Mouse (Mus musculus) neural tube, embryonic 14.5 days (tissue): ENCODE data around the gene Rxra. TPM values are rescaled to one million over a fixed set of nuclear protein-coding genes. Genes with fewer than 3 reads are reported as not detected.
A peak's percentile ranks its signal among the peaks of the same experiment; 100 is the strongest.

ENCODE experiments used
- ATAC-seq: fragments of 200-750 bp; cut with Nextera tagmentation; 2 replicates; pipeline ENCODE4 v1.8.0; 2017; ENCODE audit warnings: low read depth, mild to moderate bottlenecking, moderate TSS enrichment, moderate library complexity
- H3K27ac ChIP-seq: fragments of 300-500 bp; sonication (generic); 2 replicates; pipeline ENCODE4 v1.5.1; 2014; ENCODE audit warnings: low read depth, mild to moderate bottlenecking, control low read depth, low read length, moderate library complexity, mixed read lengths
- H3K27me3 ChIP-seq: fragments of 300-500 bp; sonication (generic); 2 replicates; pipeline ENCODE4 v1.6.1; 2014; ENCODE audit warnings: low read length; ENCODE audit not compliant: control insufficient read depth, insufficient read depth
- H3K36me3 ChIP-seq: fragments of 300-500 bp; sonication (generic); 2 replicates; pipeline ENCODE4 v1.6.1; 2014; ENCODE audit warnings: low read length, mixed read lengths; ENCODE audit not compliant: control insufficient read depth, insufficient read depth
- H3K4me1 ChIP-seq: fragments of 300-500 bp; sonication (generic); 2 replicates; pipeline ENCODE4 v1.6.1; 2014; ENCODE audit warnings: low read length; ENCODE audit not compliant: control insufficient read depth, insufficient read depth
- H3K4me2 ChIP-seq: fragments of 300-500 bp; sonication (generic); 2 replicates; pipeline ENCODE4 v1.6.1; 2014; ENCODE audit warnings: mild to moderate bottlenecking, low read depth, low read length, control low read depth
- H3K4me3 ChIP-seq: fragments of 300-500 bp; sonication (generic); 2 replicates; pipeline ENCODE4 v1.5.1; 2014; ENCODE audit warnings: low read depth, low read length, control low read depth, mixed read lengths
- H3K9ac ChIP-seq: fragments of 300-500 bp; sonication (generic); replicated peaks from 2 replicates; pipeline ENCODE4 v1.6.1; 2014; ENCODE audit warnings: low read depth, mild to moderate bottlenecking, control low read depth, low read length, mixed read lengths
- H3K9me3 ChIP-seq: fragments of 300-500 bp; sonication (generic); 2 replicates; pipeline ENCODE4 v1.6.1; 2016; ENCODE audit warnings: low read length; ENCODE audit not compliant: control insufficient read depth
- WGBS: fragments of 180-500 bp; shearing (Covaris S2); extraction: QIAGEN DNeasy Blood & Tissue Kit; methylation state at CpG from one replicate; pipeline ENCODE4 v1.1.7; 2014; 5-methylcytosine and 5-hydroxymethylcytosine counted together
- polyA plus RNA-seq: library from polyadenylated mRNA; unstranded; fragments of >200 nt; fragmentation: Nextera tagmentation; extraction: Ambion mirVana; gene quantifications from 2 replicates; pipeline ENCODE4 v1.2.1, GENCODE M21; 2014

Gene Rxra
- polyA plus RNA-seq, 1 experiment from 2014 or later = 1.6 TPM

DNA sequence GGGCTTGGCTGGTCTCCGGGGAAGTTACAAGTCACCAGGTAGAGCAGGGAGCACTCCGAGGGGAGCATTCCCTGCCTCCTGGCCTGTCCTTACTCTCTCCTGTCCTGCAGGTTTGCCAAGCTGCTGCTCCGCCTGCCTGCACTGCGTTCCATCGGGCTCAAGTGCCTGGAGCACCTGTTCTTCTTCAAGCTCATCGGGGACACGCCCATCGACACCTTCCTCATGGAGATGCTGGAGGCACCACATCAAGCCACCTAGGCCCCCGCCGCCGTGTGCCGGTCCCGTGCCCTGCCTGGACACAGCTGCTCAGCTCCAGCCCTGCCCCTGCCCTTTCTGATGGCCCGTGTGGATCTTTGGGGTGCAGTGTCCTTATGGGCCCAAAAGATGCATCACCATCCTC lies 83.2 kb downstream of the Rxra start:
- 96% methylated on average over 14 of the region's 14 CpGs for WGBS
- H3K4me1 ChIP-seq = peaks cover 31% of the 10 kb centered on the region

DNA sequence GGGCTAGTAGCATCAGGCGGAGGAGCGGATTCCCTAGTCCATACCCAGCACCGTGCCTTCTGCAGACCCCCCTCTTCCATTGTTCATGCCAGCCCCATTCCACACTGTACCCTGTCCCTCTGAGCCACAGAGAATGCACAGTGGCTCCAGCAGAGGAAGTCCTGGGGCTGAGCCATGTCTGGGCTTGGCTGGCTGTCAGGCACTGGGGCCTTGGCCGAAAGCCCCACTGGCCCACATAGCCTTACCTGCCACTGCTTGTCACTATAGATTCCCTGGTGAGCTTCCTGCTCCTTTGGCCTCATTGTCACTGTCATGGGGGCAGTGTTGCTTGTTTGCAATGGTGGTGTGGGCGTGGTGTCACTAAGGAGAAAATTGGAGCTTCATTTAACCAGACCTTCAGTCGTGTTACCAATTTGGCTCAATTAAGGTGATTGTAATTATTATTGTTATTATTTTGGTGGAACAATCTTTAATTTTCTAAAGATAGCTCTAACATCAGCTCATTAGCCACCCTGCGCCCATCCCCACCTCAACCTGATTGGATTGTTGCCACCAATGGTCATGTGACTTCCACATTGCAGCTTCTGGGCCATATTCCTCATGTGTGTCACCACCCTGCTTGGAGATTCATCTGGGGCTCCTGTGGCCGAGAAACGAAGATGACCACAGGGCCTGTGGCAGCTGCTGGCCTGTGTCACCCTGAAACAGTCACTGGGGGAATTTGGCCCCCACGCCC lies 85.2 kb downstream of the Rxra start:
- ATAC-seq = no peak
- Histone ChIP-seq H3K4me2 (no peak overlapping the region), H3K4me1 (peaks cover 33% of the 10 kb centered on the region), H3K4me3 (no peak overlapping the region), H3K27ac (no peak overlapping the region), H3K36me3 (no peaks in the 10 kb centered on the region), H3K9me3 (no peaks in the 10 kb centered on the region), H3K9ac (no peak overlapping the region), H3K27me3 (no peaks in the 10 kb centered on the region)
- WGBS = 87% methylated on average over 10 of the region's 10 CpGs

More for the DNA sequence above, 83.2 kb downstream of the Rxra start:
- Histone ChIP-seq H3K9ac (no peak overlapping the region), H3K4me3 (no peak overlapping the region), H3K27me3 (no peaks in the 10 kb centered on the region), H3K27ac (no peak overlapping the region), H3K4me2 (no peak overlapping the region), H3K9me3 (no peaks in the 10 kb centered on the region), H3K36me3 (0 out of 2 replicates have a peak, but pooled peaks cover 3% of the 10 kb centered on the region)
- ATAC-seq = no peak

DNA sequence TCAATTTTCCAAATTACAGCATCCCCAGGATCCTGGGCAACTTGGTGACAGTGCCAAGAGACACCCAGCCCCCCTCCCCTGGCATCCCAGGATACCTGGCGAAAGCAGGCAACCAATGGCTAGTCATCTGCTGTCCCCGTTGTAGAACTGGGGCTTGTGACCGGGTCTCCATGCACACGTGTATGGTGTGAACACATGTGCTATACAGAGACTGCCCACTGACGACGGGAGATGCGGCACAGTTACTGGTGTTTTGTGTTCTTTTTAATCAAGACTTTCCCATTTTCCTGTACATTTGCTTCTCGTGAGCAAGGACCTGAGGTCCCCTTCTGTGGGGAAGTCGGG lies 85.7 kb downstream of the Rxra start:
- no peaks in the 10 kb centered on the region for H3K27me3 ChIP-seq
- no peaks in the 10 kb centered on the region for H3K36me3 ChIP-seq
- 90% methylated on average over 9 of the region's 9 CpGs for WGBS
- H3K4me3 ChIP-seq = no peak overlapping the region
- H3K4me2 ChIP-seq = no peak overlapping the region
- no peak overlapping the region for H3K9ac ChIP-seq
- no peaks in the 10 kb centered on the region for H3K9me3 ChIP-seq
- no peak overlapping the region for H3K27ac ChIP-seq
- ATAC-seq = no peak
- H3K4me1 ChIP-seq = peaks cover 33% of the 10 kb centered on the region

- ATAC-seq = no peak
- Histone ChIP-seq H3K4me2 (no peak overlapping the region), H3K9me3 (no peaks in the 10 kb centered on the region), H3K36me3 (no peaks in the 10 kb centered on the region), H3K4me3 (no peak overlapping the region), H3K4me1 (peaks cover 32% of the 10 kb centered on the region), H3K27ac (no peak overlapping the region), H3K27me3 (no peaks in the 10 kb centered on the region), H3K9ac (no peak overlapping the region)
- WGBS = 51% methylated on average over 12 of the region's 12 CpGs
These were observed 86.3 kb downstream of the Rxra start for GRCm38 (mm10) chr2:27762509-27762908.

DNA sequence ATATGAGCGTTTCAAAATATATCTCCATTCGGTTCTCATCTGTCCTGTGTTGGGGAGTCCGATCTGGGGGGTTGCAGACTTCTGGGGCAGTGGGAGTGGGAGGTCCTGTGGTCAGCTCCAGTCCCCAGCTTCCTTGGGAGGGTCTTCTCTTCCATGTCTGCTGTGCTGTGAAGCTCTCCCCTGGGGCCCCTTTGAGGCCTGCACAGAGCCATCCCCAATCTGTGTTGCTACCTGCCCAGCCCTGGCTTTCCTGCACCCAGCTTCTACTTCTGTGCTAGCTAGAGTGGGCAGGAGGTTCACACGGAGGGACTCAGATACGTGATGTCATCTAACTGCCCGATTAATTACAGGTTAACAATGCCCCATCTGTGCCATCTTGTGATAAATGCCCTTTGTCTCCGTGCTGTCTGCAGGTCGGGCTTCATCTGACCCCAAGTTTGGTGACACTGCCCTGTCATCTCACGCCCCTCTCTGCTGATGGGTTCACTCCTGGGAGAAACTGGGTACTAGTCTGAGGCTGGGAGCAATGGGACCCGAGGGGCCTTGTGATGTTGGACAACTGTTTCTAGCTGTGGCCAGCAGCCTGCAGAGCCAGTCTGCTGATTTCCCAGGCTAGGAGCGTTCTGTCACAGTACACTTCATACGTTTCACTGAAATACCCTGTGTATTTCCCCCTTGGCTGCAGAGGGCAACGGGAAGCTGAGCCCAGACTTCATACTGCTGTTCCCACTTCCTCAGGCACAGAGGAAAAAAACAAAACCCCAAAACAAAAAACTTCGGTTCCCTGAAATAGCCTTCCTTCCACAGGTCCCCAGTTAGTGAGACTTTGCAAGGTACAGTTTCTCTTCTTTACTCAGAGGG lies 86.9 kb downstream of the Rxra start:
- Histone ChIP-seq H3K9ac (no peak overlapping the region), H3K36me3 (no peaks in the 10 kb centered on the region), H3K4me3 (no peak overlapping the region), H3K27ac (no peak overlapping the region), H3K4me2 (no peak overlapping the region), H3K27me3 (no peaks in the 10 kb centered on the region), H3K4me1 (peaks cover 25% of the 10 kb centered on the region), H3K9me3 (no peaks in the 10 kb centered on the region)
- 60% methylated on average over 14 of the region's 14 CpGs for WGBS
- ATAC-seq = no peak

GRCm38 (mm10) chr2:27764256-27764936 lies 88.2 kb downstream of the Rxra start:
- 21% methylated on average over 6 of the region's 6 CpGs for WGBS
- H3K9ac ChIP-seq = no peak overlapping the region
- H3K27ac ChIP-seq = no peak overlapping the region
- H3K4me2 ChIP-seq = no peak overlapping the region
- peaks cover 13% of the 10 kb centered on the region; the same call in 1 of the 2 replicates for H3K4me1 ChIP-seq
- H3K9me3 ChIP-seq = no peaks in the 10 kb centered on the region
- no peaks in the 10 kb centered on the region for H3K27me3 ChIP-seq
- H3K4me3 ChIP-seq = no peak overlapping the region
- peak; percentile 76; the same call in 1 of the 2 replicates for ATAC-seq
- no peaks in the 10 kb centered on the region for H3K36me3 ChIP-seq

DNA sequence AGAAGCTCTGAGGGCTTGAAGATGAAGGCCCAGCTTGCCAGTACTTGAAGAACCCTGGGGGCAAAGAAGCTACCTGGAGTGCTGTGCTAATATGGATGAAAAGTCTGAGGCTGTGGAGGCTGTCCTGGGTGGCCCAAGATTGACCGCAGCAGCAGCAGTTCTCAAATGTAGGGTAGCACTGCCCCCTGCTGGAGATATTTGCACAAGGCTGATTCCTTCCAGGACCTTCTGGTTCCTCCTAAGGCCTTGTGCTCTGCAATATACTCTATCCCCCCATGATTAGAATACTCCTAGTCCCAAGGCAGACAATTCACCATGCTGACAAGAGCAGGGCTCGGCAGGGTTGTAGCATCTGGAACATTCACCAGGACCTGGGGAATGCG lies 88.7 kb downstream of the Rxra start:
- H3K27me3 ChIP-seq = no peaks in the 10 kb centered on the region
- ATAC-seq = peak; percentile 68; the same call in 1 of the 2 replicates
- 32% methylated on average over 3 of the region's 3 CpGs for whole genome bisulfite sequencing
- H3K36me3 ChIP-seq = no peaks in the 10 kb centered on the region
- H3K4me1 ChIP-seq = peaks cover 12% of the 10 kb centered on the region; the same call in 1 of the 2 replicates
- H3K27ac ChIP-seq = no peak overlapping the region
- no peaks in the 10 kb centered on the region for H3K9me3 ChIP-seq
- H3K4me2 ChIP-seq = no peak overlapping the region
- H3K4me3 ChIP-seq = no peak overlapping the region
- H3K9ac ChIP-seq = 0 out of 2 replicates have a peak overlapping the region, but pooled peaks have one; percentile 2

DNA sequence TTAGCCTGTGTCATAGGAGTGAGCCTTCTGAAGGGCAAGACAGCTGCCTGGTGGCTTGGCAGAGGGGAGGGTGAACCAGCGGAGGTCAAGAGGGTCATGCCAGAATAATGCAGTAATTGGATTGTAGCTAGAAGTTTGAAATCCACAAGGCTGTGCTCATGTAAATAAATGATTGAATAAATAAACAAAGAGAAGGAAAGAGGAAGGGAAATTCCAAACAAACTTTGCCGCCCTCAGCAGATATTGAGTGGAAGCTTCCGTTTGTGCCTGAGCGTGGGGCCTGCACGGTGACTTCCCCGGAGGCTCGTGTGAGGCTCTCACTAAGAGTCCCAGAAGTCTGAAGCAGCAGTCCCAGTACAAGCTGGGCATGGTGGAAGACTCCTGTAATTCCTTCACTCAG lies 91.5 kb downstream of the Rxra start:
- ATAC-seq = no peak
- H3K36me3 ChIP-seq = no peaks in the 10 kb centered on the region
- H3K9me3 ChIP-seq = no peaks in the 10 kb centered on the region
- H3K4me2 ChIP-seq = no peak overlapping the region
- WGBS = 74% methylated on average over 7 of the region's 7 CpGs
- H3K27ac ChIP-seq = no peak overlapping the region
- H3K27me3 ChIP-seq = no peaks in the 10 kb centered on the region
- no peak overlapping the region for H3K9ac ChIP-seq
- no peak overlapping the region for H3K4me3 ChIP-seq
- H3K4me1 ChIP-seq = peaks cover 12% of the 10 kb centered on the region; the same call in 1 of the 2 replicates
